Mouse (Mus musculus): ENCODE data around the gene Pcmt1. TPM values are rescaled to one million over a fixed set of nuclear protein-coding genes. Genes with fewer than 3 reads are reported as not detected.

Gene Pcmt1
- total RNA-seq, 2 experiments from 2014 or later: 88.1 to 94.6 TPM

DNA sequence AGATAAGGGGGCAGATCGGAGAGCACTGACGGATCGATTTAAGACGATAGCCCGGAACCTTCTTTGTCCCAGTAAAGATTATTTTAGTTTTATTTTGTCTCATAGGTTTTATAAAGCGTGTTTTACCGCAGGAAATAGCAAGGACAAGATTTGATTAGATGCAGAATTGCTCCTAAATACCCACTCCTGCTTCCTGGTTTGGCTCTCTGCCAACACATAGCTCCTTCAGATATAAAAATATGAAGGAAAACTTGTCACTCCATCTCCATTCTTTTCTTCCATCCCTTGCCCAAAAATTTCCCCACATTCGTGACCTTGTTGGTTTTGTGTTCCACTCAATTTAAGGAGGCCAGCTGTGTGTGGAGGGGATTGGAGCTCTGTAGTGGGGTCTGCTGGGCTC is 90.1 kb downstream of the Pcmt1 start:
- no peak for DNase-seq (ENCODE audit: low spot score in 2 of 2)

DNA sequence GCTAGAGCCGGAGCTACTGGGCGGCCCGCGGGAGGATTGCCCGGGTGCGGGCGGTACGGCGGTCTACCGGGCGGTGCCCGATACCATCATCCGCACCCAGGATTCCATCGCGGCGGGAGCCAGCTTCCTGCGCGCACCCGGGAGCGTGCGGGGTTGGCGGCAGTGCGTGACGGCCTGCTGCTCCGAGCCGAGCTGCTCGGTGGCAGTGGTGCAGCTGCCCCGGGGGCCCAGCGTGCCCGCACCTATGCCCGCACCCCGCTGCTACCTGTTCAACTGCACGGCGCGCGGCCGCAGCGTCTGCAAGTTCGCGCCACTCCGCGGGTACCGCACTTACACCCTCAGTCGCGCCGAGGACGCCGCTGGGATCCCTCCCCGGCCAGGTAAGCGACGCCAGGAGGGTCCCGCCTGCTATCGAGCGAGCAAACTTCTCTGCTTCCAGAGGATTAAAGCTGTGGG is 90.7 kb downstream of the Pcmt1 start:
- DNase-seq (ENCODE audit: low spot score in 2 of 2): peak in 1 of 2 experiments; percentile 20

DNA sequence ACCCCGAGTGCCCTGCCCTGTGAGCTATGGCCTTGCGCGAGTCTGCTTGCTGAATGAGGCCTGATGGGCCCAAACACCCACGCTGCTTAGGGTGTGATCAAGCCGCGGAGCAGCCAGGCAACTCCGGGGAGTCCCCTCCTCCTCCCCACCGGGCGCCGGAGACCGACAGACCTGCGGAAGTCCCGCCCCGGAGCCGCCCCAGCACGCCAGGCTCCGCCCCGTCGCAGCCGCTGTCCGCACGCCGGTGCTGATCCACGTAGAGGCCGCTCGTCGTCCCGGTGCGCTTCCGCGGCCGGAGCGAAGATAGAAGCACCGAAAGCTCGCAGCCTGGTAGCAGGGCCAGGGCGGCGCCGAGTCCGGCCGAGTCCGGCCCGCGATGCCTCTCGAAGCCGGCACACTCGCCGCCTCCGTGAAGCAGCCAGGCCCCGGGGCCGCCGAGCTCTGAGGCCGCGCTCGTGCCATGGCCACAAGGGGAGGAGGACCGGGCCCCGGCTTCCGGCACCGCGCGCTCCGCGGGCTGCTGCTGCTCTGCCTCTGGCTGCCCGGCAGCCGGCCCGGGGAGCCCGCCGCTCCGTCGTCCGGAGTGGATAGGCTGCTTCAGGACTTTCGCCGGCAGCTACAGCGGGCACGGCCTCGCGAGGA is 91.2 kb downstream of the Pcmt1 start, which contains the start of gene Lrp11:
Gene Lrp11 (plus strand): TSS at position 209 of the 642 bp plus-strand sequence.
- DNase-seq (ENCODE audit: low spot score in 2 of 2): peak; percentile 83 to 90

DNA sequence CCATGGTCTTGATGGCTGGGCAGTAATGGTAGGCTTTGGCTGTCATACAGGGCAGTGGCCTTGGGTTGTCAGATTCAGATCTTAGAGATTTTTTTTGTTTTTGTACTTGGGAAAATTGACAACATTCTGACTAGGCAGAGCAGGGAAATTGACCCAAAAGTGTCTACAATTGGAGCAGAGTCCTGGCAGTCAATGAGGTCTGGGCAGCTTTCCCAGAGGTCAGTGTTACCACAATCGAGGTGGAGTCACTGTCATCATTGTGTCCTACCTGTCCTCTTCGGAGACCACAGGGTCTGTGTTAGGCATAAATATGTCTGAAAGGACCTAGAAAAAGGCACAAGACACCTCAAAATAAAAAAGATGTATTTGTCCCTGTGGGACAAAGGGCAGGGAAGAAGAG is 94.2 kb downstream of the Pcmt1 start:
- no peak for DNase-seq (ENCODE audit: low spot score in 2 of 2)

DNA sequence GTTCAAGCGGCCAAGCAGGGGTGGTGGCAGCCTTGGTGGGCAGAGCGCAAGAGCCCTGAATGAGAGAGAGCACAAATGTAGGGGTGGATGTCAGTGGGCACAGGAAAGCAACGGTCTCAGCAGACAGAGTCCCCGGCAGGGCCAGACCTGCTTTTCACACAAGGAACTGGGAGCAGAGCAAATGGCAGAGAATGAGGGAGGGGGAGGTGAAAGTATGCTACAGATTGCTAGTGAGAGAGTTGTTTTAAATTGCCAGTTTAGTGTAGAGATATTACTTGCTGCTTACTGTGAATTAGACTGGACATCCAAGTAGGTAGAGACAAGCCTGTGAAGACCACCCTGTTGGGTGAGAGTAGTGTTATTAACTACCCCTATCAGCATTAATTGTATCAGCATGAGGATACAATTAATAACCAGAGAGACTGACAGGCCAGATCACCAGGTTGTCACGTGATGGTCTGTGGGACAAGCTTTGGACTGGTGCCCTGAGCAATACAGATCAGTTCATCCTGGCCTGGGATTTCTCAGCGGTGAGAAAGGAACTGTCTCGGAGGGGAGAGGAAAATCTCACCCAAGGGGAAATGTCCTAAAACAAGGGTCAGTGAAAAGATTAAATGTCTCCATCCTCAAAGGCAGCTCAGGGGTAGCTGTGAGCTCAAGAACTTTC is 97.9 kb downstream of the Pcmt1 start:
- no peak for DNase-seq (ENCODE audit: low spot score in 2 of 2)

DNA sequence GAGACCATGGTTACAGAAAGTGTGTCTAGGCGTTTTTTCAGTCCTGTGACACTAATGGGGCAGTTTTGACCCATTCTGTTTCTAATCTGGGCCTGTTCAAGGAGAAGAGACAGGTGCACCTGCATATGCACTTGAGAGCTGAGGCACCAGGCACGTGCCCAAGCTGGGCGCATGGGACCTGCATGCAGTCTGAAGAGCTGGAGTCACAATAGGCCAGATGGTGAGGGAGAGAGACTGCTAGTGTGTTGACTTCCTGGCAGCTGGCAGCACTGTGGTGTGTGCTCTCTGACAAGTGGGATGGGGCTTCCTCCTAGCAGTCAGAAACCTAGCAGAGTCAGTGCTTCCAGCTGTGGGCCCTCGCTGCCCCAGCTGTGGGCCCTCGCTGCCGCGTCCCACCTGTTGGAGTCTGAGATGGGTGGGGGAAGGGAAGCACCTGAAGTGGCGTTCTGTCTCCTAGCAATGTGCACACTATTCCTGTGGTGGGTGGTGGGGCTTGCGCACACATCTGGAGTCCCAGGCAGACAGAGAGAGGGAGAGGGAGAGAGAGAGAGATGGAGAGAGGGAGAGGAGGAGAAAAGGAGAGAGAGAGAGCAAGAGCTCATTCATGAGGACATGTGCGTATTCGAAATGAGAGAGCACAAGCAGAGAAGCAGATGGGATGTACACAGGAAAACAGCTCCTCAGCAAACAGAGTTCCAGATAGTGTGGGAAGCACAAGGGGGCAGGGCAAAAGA is 98.6 kb downstream of the Pcmt1 start:
- no peak for DNase-seq (ENCODE audit: low spot score in 2 of 2)

DNA sequence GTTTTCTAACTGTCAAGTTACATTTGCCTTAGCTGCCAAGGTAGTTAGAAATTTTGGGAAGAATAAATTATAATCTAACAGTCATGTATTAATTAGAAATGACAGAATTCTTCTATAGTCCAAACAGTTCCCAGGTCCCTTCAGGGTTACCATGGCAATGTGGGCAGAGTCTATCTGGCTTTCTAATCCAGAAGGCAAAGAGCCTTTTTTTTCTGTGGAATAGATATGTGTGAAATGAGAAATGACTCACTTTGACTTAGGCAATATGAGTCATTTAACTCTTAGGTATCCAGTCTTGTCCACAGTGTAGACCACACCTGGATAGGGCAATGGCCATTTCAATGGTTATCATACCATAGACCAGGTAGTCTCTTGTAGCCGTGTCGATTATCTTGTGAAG is 99.5 kb downstream of the Pcmt1 start:
- no peak for DNase-seq (ENCODE audit: low spot score in 2 of 2)

Other genes starting within 250 kb of the Pcmt1 start
- 10 to 100 TPM; 26.8 to 27.6 TPM for gene Ulbp1, start 207.5 kb downstream of the Pcmt1 start, total RNA-seq (2021)
- 1 to 10 TPM; 1.8 to 2.6 TPM for gene Lrp11, start 91.3 kb downstream of the Pcmt1 start, total RNA-seq (2021)
- gene Nup43, start 13.6 kb downstream of the Pcmt1 start, total RNA-seq (2021): 10 to 100 TPM; 13.4 to 13.7 TPM
- gene Lats1, start 78 bp upstream of the Pcmt1 start, total RNA-seq (2021): 10 to 100 TPM; 26.7 to 30.2 TPM
- 10 to 100 TPM; 19.7 to 21.9 TPM for gene Katna1, start 44.9 kb upstream of the Pcmt1 start, total RNA-seq (2021)
- gene Ginm1, start 111.7 kb upstream of the Pcmt1 start, total RNA-seq (2021): 10 to 100 TPM; 55.6 to 61.6 TPM
- gene Ppil4, start 111.8 kb upstream of the Pcmt1 start, total RNA-seq (2021): 10 to 100 TPM; 16.3 to 22.9 TPM
- gene Zc3h12d, start 151.3 kb upstream of the Pcmt1 start, total RNA-seq (2021): under 1 TPM; 0.16 to 0.22 TPM

All from gastrocnemius, postnatal 4 days (tissue).